Mouse (Mus musculus) neural tube, embryonic 10.5 days (tissue): Measurements from ENCODE around the gene Gsdma3.
"Not testable (repeated sequence)": the region's sequence is repeated elsewhere in the genome, so short reads cannot be mapped to it uniquely, and the experiment has no call there.

ENCODE experiments used
- DNase-seq: peaks from one replicate; pipeline ENCODE4 v3.0.0-alpha.2; 2017; ENCODE audit warnings: low spot score; ENCODE audit errors: extremely low spot score

Gsdma3 gene

GRCm38 (mm10) chr11:98664091-98664490 is 37.9 kb downstream of the Gsdma3 start, which contains the start of gene Gsdma:
TSS of gene Gsdma (plus strand) at chr11:98664351.
- no peak for DNase-seq

GRCm38 (mm10) chr11:98668984-98669383 is 42.8 kb downstream of the Gsdma3 start:
- DNase-seq: no peak

- DNase-seq: no peak
These were observed 45.2 kb downstream of the Gsdma3 start for GRCm38 (mm10) chr11:98671284-98671815.

GRCm38 (mm10) chr11:98671857-98672256 is 45.7 kb downstream of the Gsdma3 start:
- DNase-seq: no peak

- DNase-seq: no peak
These were observed 46.3 kb downstream of the Gsdma3 start for GRCm38 (mm10) chr11:98672482-98672881.

- peak; percentile 63 for DNase-seq
These were observed 47.0 kb downstream of the Gsdma3 start for GRCm38 (mm10) chr11:98673136-98673535.

GRCm38 (mm10) chr11:98675829-98676363 is 49.7 kb downstream of the Gsdma3 start:
- no peak for DNase-seq

GRCm38 (mm10) chr11:98680023-98680422 is 53.9 kb downstream of the Gsdma3 start:
- DNase-seq: no peak

- not testable (repeated sequence) for DNase-seq
These were observed 54.4 kb downstream of the Gsdma3 start for GRCm38 (mm10) chr11:98680595-98680994.

GRCm38 (mm10) chr11:98681186-98681585 is 55.0 kb downstream of the Gsdma3 start:
- DNase-seq: no peak

- DNase-seq: peak; percentile 99
These were observed 55.9 kb downstream of the Gsdma3 start, which contains the start of gene Psmd3 for GRCm38 (mm10) chr11:98681786-98682745. TSS of gene Psmd3 (plus strand) at chr11:98682554.

- peak; percentile 20 for DNase-seq
These were observed 56.7 kb downstream of the Gsdma3 start for GRCm38 (mm10) chr11:98682811-98683210.

- DNase-seq: no peak
These were observed 59.5 kb downstream of the Gsdma3 start for GRCm38 (mm10) chr11:98685642-98686041.

- DNase-seq: no peak
These were observed 60.8 kb downstream of the Gsdma3 start for GRCm38 (mm10) chr11:98686976-98687375.
